Mouse (Mus musculus) CH12.LX (cell line): ENCODE measurements around the gene Amdhd1. TPM values are rescaled to one million over a fixed set of nuclear protein-coding genes. Genes with fewer than 3 reads are reported as not detected.

Source experiments
- DNase-seq: peaks from one replicate; pipeline ENCODE4 v3.0.0-alpha.2; 2013; ENCODE audit errors: extremely low read depth
- H3K27ac ChIP-seq: 2 replicates; pipeline ENCODE4 v1.5.1; 2012; ENCODE audit warnings: low read depth, mild to moderate bottlenecking, control low read depth, moderate library complexity; ENCODE audit not compliant: insufficient read depth
- H3K27me3 ChIP-seq: replicated peaks from 2 replicates; pipeline ENCODE3; 2012; ENCODE audit warnings: inconsistent platforms
- H3K36me3 ChIP-seq, 2 experiments: replicated peaks in 1 of 2; 2 replicates each; pipeline versions ENCODE3 to v1.6.1; 2012; ENCODE audit warnings: inconsistent platforms in 1 of 2, low read length in 1 of 2, mild to moderate bottlenecking in 1 of 2, mixed read lengths in 1 of 2, moderate library complexity in 1 of 2; ENCODE audit not compliant: control insufficient read depth in 1 of 2, insufficient read depth in 1 of 2
- H3K4me1 ChIP-seq, 2 experiments: 2 replicates each; pipeline ENCODE4 v1.6.1; 2012; ENCODE audit warnings: inconsistent platforms in 1 of 2, moderate library complexity in 1 of 2; ENCODE audit not compliant: insufficient read depth in 2 of 2, control insufficient read depth in 1 of 2
- H3K4me2 ChIP-seq: 2 replicates; pipeline ENCODE4 v1.6.1; 2012; ENCODE audit warnings: low read depth, mild to moderate bottlenecking, control low read depth; ENCODE audit not compliant: poor library complexity, insufficient read depth, severe bottlenecking
- H3K4me3 ChIP-seq, 3 experiments: fragments of 150-350 bp in 1 of 3; sonication (generic) in 1 of 3; replicated peaks in 1 of 3; 2 replicates each; pipeline versions ENCODE3 to v1.5.1; 2011 to 2012; ENCODE audit warnings: low read depth in 2 of 3, low read length in 2 of 3, mild to moderate bottlenecking in 2 of 3, moderate library complexity in 2 of 3, control low read depth in 1 of 3, improper control_type of control experiment in 1 of 3, inconsistent platforms in 1 of 3, mixed read lengths in 1 of 3; ENCODE audit not compliant: poor library complexity in 1 of 3
- H3K79me2 ChIP-seq: replicated peaks from 2 replicates; pipeline ENCODE4 v1.6.1; 2012; ENCODE audit warnings: mild to moderate bottlenecking, moderate library complexity; ENCODE audit not compliant: control insufficient read depth, poor library complexity, insufficient read depth, severe bottlenecking; ENCODE audit errors: extremely low read depth
- H3K9ac ChIP-seq: 2 replicates; pipeline ENCODE4 v1.6.1; 2012; ENCODE audit warnings: low read depth, mild to moderate bottlenecking, control low read depth, moderate library complexity; ENCODE audit not compliant: insufficient read depth
- H3K9me3 ChIP-seq: replicated peaks from 2 replicates; pipeline ENCODE3; 2012; ENCODE audit warnings: low read length, inconsistent platforms, mixed read lengths
- BHLHE40 ChIP-seq: IDR thresholded peaks from 2 replicates; pipeline ENCODE4 v1.6.1; 2011; ENCODE audit warnings: mild to moderate bottlenecking, low read depth, low read length, improper control_type of control experiment
- CHD1 ChIP-seq: IDR thresholded peaks from 2 replicates; pipeline ENCODE4 v1.6.1; 2012; ENCODE audit warnings: low read depth, low read length, improper control_type of control experiment, inconsistent platforms
- EP300 ChIP-seq: IDR thresholded peaks from 2 replicates; pipeline ENCODE4 v1.6.1; 2011; ENCODE audit warnings: low read length, improper control_type of control experiment
- GABPA ChIP-seq: IDR thresholded peaks from 2 replicates; pipeline ENCODE4 v1.6.1; 2012; ENCODE audit warnings: low read depth, low read length, improper control_type of control experiment, inconsistent platforms; ENCODE audit not compliant: insufficient replicate concordance
- IRF4 ChIP-seq: IDR thresholded peaks from 2 replicates; pipeline ENCODE4 v1.6.1; 2014; ENCODE audit warnings: low read depth, mild to moderate bottlenecking, inconsistent platforms, low read length, improper control_type of control experiment
- JUND ChIP-seq: conservative IDR thresholded peaks from 2 replicates; pipeline ENCODE4 v1.6.1; 2011; ENCODE audit warnings: low read depth, low read length, improper control_type of control experiment
- KAT2A ChIP-seq: IDR thresholded peaks from 2 replicates; pipeline ENCODE4 v1.6.1; 2012; ENCODE audit warnings: low read length, improper control_type of control experiment, inconsistent platforms; ENCODE audit not compliant: insufficient replicate concordance
- MAFK ChIP-seq: IDR thresholded peaks from 2 replicates; pipeline ENCODE4 v1.6.1; 2011; ENCODE audit warnings: low read length, improper control_type of control experiment; ENCODE audit not compliant: insufficient replicate concordance
- MAZ ChIP-seq: IDR thresholded peaks from 2 replicates; pipeline ENCODE4 v1.6.1; 2012; ENCODE audit warnings: low read depth, mild to moderate bottlenecking, inconsistent platforms, low read length, improper control_type of control experiment, moderate library complexity
- MYC ChIP-seq: IDR thresholded peaks from 2 replicates; pipeline ENCODE4 v1.6.1; 2011; ENCODE audit warnings: low read depth, mild to moderate bottlenecking, improper control_type of control experiment, low read length
- PAX5 ChIP-seq: IDR thresholded peaks from 2 replicates; pipeline ENCODE4 v1.6.1; 2012; ENCODE audit warnings: low read length, inconsistent platforms, mixed read lengths
- RAD21 ChIP-seq: IDR thresholded peaks from 2 replicates; pipeline ENCODE4 v1.6.1; 2011; ENCODE audit warnings: low read depth, mild to moderate bottlenecking, low read length, improper control_type of control experiment, moderate library complexity
- RCOR1 ChIP-seq: conservative IDR thresholded peaks from 2 replicates; pipeline ENCODE4 v1.6.1; 2012; ENCODE audit warnings: low read depth, mild to moderate bottlenecking, inconsistent platforms, low read length, improper control_type of control experiment
- SMC3 ChIP-seq: IDR thresholded peaks from 2 replicates; pipeline ENCODE4 v1.6.1; 2011; ENCODE audit warnings: low read depth, low read length, improper control_type of control experiment
- TBP ChIP-seq: conservative IDR thresholded peaks from 2 replicates; pipeline ENCODE4 v1.6.1; 2011; ENCODE audit warnings: low read depth, low read length, improper control_type of control experiment
- UBTF ChIP-seq: IDR thresholded peaks from 2 replicates; pipeline ENCODE4 v1.6.1; 2012; ENCODE audit warnings: low read depth, mild to moderate bottlenecking, inconsistent platforms, low read length, improper control_type of control experiment, moderate library complexity
- USF1 ChIP-seq: IDR thresholded peaks from 2 replicates; pipeline ENCODE4 v1.6.1; 2014; ENCODE audit warnings: low read depth, mild to moderate bottlenecking, inconsistent platforms, low read length, improper control_type of control experiment
- ZC3H11A ChIP-seq: IDR thresholded peaks from 2 replicates; pipeline ENCODE4 v1.6.1; 2012; ENCODE audit warnings: low read depth, mild to moderate bottlenecking, inconsistent platforms, low read length, improper control_type of control experiment
- ZMIZ1 ChIP-seq: IDR thresholded peaks from 2 replicates; pipeline ENCODE4 v1.6.1; 2012; ENCODE audit warnings: low read depth, mild to moderate bottlenecking, inconsistent platforms, low read length, improper control_type of control experiment
- ZNF384 ChIP-seq: IDR thresholded peaks from 2 replicates; pipeline ENCODE4 v1.6.1; 2012; ENCODE audit warnings: low read depth, low read length, improper control_type of control experiment, inconsistent platforms
- dilution Hi-C: fragments of 300-500 bp; cut with MboI; formaldehyde crosslinking; loops from 2 replicates; pipeline ENCODE4 v1.14.3; 2020; ENCODE audit warnings: low sequenced_read_pairs; ENCODE audit not compliant: extremely low pct_unique_long_range_greater_than_20kb, extremely low pct_ligation_motif_present
- in situ Hi-C: fragments of 300-500 bp; cut with MboI; formaldehyde crosslinking; loops from 3 replicates; pipeline ENCODE4 v1.14.3; 2019; ENCODE audit warnings: low sequenced_read_pairs, low pct_ligation_motif_present, low pct_unique_long_range_greater_than_20kb, mixed read lengths
- polyA plus RNA-seq: library from polyadenylated mRNA; unstranded; fragments of >175 nt; gene quantifications from 2 replicates; pipeline ENCODE4 v1.2.1, GENCODE M21; 2012; ENCODE audit warnings: low read depth; ENCODE audit not compliant: insufficient read length
- total RNA-seq, 2 experiments: library from RNA; depleted of rRNA; stranded (reverse); fragments of 300-350 nt in 1 of 2; fragments of >200 nt in 1 of 2; gene quantifications; 2 replicates each; pipeline ENCODE4 v1.2.3; 2012 to 2014

Amdhd1 gene
- total and polyA plus RNA-seq, 3 experiments, result 2.3 to 8.4 (median 3.3) TPM

DNA sequence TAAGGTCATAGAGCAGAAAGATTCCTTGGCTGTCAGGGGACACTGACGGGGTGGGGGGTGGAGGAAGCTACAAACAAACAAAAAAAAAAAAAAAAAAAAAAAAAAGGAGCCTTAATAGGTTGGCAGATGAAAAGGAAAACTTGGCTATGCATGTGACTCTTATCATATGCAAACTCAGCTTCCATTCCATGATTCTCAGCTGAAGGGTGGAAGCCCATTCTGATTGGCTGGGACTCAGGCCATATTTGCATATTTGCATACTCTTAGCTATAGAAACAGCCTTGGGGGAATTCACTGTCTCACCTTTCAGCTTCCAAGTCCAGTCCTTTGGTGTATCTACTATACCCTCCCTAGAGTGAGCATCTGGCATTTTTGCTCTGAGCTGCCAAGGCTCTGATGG, 24.4 kb downstream of the Amdhd1 start:
- no peaks in the 10 kb centered on the region for H3K36me3 ChIP-seq
- DNase-seq, result peak; percentile 40
- H3K27me3 ChIP-seq, result no peaks in the 10 kb centered on the region
- H3K9ac ChIP-seq, result no peak overlapping the region
- dilution Hi-C loops, result no loop called here
- no peak overlapping the region for H3K4me3 ChIP-seq
- H3K79me2 ChIP-seq, result no peaks in the 10 kb centered on the region
- no peak overlapping the region for H3K4me2 ChIP-seq
- TF ChIP-seq ZNF384, result 0 out of 2 replicates have a peak, but pooled peaks have one; percentile 39
- no peak for TF ChIP-seq MAZ
- TF ChIP-seq TBP, result no peak
- H3K9me3 ChIP-seq, result no peaks in the 10 kb centered on the region
- H3K4me1 ChIP-seq, result peaks cover 5 to 6% of the 10 kb centered on the region in 2 experiments; a peak in 3 of 4 replicates
- in situ Hi-C loops, result no loop called here
- H3K27ac ChIP-seq, result no peak overlapping the region

DNA sequence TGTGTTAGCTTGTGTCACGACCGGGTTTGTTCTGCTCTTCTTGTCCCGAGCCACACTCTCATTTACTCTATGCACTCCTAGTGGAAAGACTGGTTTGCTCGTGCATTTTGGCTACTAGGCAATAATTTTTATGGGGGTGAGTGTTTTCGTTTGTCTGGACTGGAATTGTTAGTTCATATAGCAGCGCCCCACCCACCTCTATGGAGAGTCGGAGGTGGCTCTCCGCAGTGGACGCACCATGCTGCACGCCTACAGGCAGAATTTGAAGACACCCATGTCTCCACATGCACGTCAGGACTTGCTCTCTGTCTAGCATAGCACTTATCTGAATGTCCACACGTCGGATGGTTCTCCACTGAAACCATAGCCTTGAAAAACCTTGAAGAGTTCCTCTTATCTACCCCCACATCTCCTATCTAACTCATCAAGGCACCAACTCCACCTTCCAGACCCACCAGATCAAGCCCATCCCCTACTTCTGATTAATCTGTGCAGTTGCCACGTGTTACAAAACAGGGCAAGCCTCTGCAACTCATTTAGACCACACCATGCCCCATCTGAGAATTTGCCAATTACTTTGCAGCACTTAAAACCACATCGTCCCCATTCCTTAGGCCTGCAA, 30.2 kb downstream of the Amdhd1 start:
- H3K27me3 ChIP-seq, result no peaks in the 10 kb centered on the region
- TF ChIP-seq ZNF384 (no peak), RCOR1 (no peak), MAZ (no peak), EP300 (no peak), BHLHE40 (no peak), IRF4 (no peak), SMC3 (no peak), KAT2A (no peak), RAD21 (no peak), ZMIZ1 (no peak), MAFK (no peak), CHD1 (no peak), USF1 (no peak), GABPA (no peak), PAX5 (no peak), UBTF (no peak), MYC (no peak), JUND (no peak), ZC3H11A (no peak)
- H3K27ac ChIP-seq, result no peak overlapping the region
- H3K9ac ChIP-seq, result no peak overlapping the region
- H3K9me3 ChIP-seq, result no peaks in the 10 kb centered on the region
- H3K36me3 ChIP-seq, result no peaks in the 10 kb centered on the region
- no peaks in the 10 kb centered on the region for H3K79me2 ChIP-seq
- 0 out of 4 replicates have a peak, but pooled peaks cover 0 to 2% of the 10 kb centered on the region in 2 experiments for H3K4me1 ChIP-seq
- in situ Hi-C loops (no loop called here), dilution Hi-C loops (no loop called here)
- DNase-seq, result no peak
- no peak overlapping the region for H3K4me3 ChIP-seq
- H3K4me2 ChIP-seq, result no peak overlapping the region
